Mouse (Mus musculus) MEL (cell line): ENCODE measurements around the gene Gm38431. TPM values are rescaled to one million over a fixed set of nuclear protein-coding genes. Genes with fewer than 3 reads are reported as not detected.

Experiments
- DNase-seq: peaks from one replicate; pipeline ENCODE4 v3.0.0; 2011; ENCODE audit warnings: low read depth, low spot score
- H3K27ac ChIP-seq: 2 replicates; pipeline ENCODE4 v1.5.1; 2012; ENCODE audit warnings: low read depth, mild to moderate bottlenecking, control low read depth, low read length, moderate library complexity; ENCODE audit not compliant: control insufficient read depth
- H3K27me3 ChIP-seq, 2 experiments: fragments of 150-350 bp in 1 of 2; sonication (generic) in 1 of 2; 2 replicates each; pipeline ENCODE4 v1.6.1; 2012; ENCODE audit warnings: low read length in 2 of 2, mild to moderate bottlenecking in 2 of 2, improper control_type of control experiment in 1 of 2, moderate library complexity in 1 of 2; ENCODE audit not compliant: insufficient read depth in 2 of 2, control insufficient read depth in 1 of 2
- H3K36me3 ChIP-seq, 2 experiments: 2 replicates each; pipeline ENCODE4 v1.6.1; 2012 to 2014; ENCODE audit warnings: low read length in 2 of 2, improper control_type of control experiment in 1 of 2, inconsistent platforms in 1 of 2, mild to moderate bottlenecking in 1 of 2; ENCODE audit not compliant: insufficient read depth in 2 of 2, control insufficient read depth in 1 of 2
- H3K4me1 ChIP-seq, 2 experiments: fragments of 150-350 bp in 1 of 2; sonication (generic) in 1 of 2; 2 replicates each; pipeline ENCODE4 v1.6.1; 2012; ENCODE audit warnings: low read length in 2 of 2, improper control_type of control experiment in 1 of 2, mild to moderate bottlenecking in 1 of 2; ENCODE audit not compliant: insufficient read depth in 2 of 2, control insufficient read depth in 1 of 2
- H3K4me3 ChIP-seq, 2 experiments: fragments of 150-350 bp in 1 of 2; sonication (generic) in 1 of 2; 2 replicates each; pipeline ENCODE4 v1.5.1; 2012; ENCODE audit warnings: low read depth in 2 of 2, low read length in 2 of 2, mild to moderate bottlenecking in 2 of 2, moderate library complexity in 2 of 2, control low read depth in 1 of 2, improper control_type of control experiment in 1 of 2; ENCODE audit not compliant: control insufficient read depth in 1 of 2, insufficient read depth in 1 of 2
- H3K79me2 ChIP-seq: 2 replicates; pipeline ENCODE4 v1.6.1; 2012; ENCODE audit warnings: mild to moderate bottlenecking, low read length, moderate library complexity; ENCODE audit not compliant: control insufficient read depth, poor library complexity, insufficient read depth
- H3K9ac ChIP-seq: 2 replicates; pipeline ENCODE4 v1.6.1; 2012; ENCODE audit warnings: low read depth, mild to moderate bottlenecking, control low read depth, low read length, moderate library complexity; ENCODE audit not compliant: control insufficient read depth, poor library complexity, severe bottlenecking
- H3K9me3 ChIP-seq: fragments of 150-350 bp; sonication (generic); replicated peaks from 2 replicates; pipeline ENCODE4 v1.6.1; 2012; ENCODE audit warnings: mild to moderate bottlenecking, low read length, improper control_type of control experiment, moderate library complexity; ENCODE audit not compliant: insufficient read depth
- E2F4 ChIP-seq: IDR thresholded peaks from 2 replicates; pipeline ENCODE4 v1.6.1; 2011; ENCODE audit warnings: low read depth, low read length, improper control_type of control experiment, borderline replicate concordance
- EP300 ChIP-seq, 2 experiments: IDR thresholded peaks; 2 replicates each; pipeline ENCODE4 v1.6.1; 2011; ENCODE audit warnings: improper control_type of control experiment in 2 of 2, low read length in 2 of 2, low read depth in 1 of 2, mild to moderate bottlenecking in 1 of 2
- GABPA ChIP-seq: IDR thresholded peaks from 2 replicates; pipeline ENCODE4 v1.6.1; 2012; ENCODE audit warnings: low read depth, mild to moderate bottlenecking, inconsistent platforms, low read length, improper control_type of control experiment, moderate library complexity
- JUND ChIP-seq: IDR thresholded peaks from 2 replicates; pipeline ENCODE4 v1.6.1; 2011; ENCODE audit warnings: low read depth, mild to moderate bottlenecking, improper control_type of control experiment, low read length
- MEF2A ChIP-seq: IDR thresholded peaks from 2 replicates; pipeline ENCODE4 v1.6.1; 2014; ENCODE audit warnings: low read depth, mild to moderate bottlenecking, inconsistent platforms, low read length, improper control_type of control experiment; ENCODE audit not compliant: poor library complexity, insufficient replicate concordance, severe bottlenecking; ENCODE audit errors: extremely low read depth
- MYB ChIP-seq: IDR thresholded peaks from 2 replicates; pipeline ENCODE4 v1.6.1; 2011; ENCODE audit warnings: mild to moderate bottlenecking, low read depth, low read length, improper control_type of control experiment
- MYC ChIP-seq: IDR thresholded peaks from 2 replicates; pipeline ENCODE4 v1.6.1; 2011; ENCODE audit warnings: low read depth, mild to moderate bottlenecking, low read length, improper control_type of control experiment, moderate library complexity
- POLR2A ChIP-seq, 2 experiments: IDR thresholded peaks; 2 replicates each; pipeline ENCODE4 v1.6.1; 2011 to 2012; ENCODE audit warnings: low read length in 2 of 2, mild to moderate bottlenecking in 2 of 2, control low read depth in 1 of 2, improper control_type of control experiment in 1 of 2, low read depth in 1 of 2, moderate library complexity in 1 of 2; ENCODE audit not compliant: control insufficient read depth in 1 of 2, insufficient read depth in 1 of 2, poor library complexity in 1 of 2
- POLR2AphosphoS5 ChIP-seq: IDR thresholded peaks from 2 replicates; pipeline ENCODE4 v1.6.1; 2012; ENCODE audit warnings: low read depth, borderline replicate concordance, mild to moderate bottlenecking, inconsistent platforms, low read length, moderate library complexity, mixed read lengths
- RAD21 ChIP-seq: IDR thresholded peaks from 2 replicates; pipeline ENCODE4 v1.6.1; 2011; ENCODE audit warnings: mild to moderate bottlenecking, low read depth, low read length, improper control_type of control experiment
- SIN3A ChIP-seq: IDR thresholded peaks from 2 replicates; pipeline ENCODE4 v1.6.1; 2012; ENCODE audit warnings: low read length, improper control_type of control experiment, inconsistent platforms
- TAL1 ChIP-seq: IDR thresholded peaks from 2 replicates; pipeline ENCODE4 v1.6.1; 2012; ENCODE audit warnings: mild to moderate bottlenecking, inconsistent platforms, low read length, moderate library complexity, mixed read lengths
- USF1 ChIP-seq: IDR thresholded peaks from 2 replicates; pipeline ENCODE4 v1.6.1; 2014; ENCODE audit warnings: low read depth, mild to moderate bottlenecking, inconsistent platforms, low read length, improper control_type of control experiment, moderate library complexity
- ZC3H11A ChIP-seq: IDR thresholded peaks from 2 replicates; pipeline ENCODE4 v1.6.1; 2012; ENCODE audit warnings: low read depth, mild to moderate bottlenecking, inconsistent platforms, low read length, improper control_type of control experiment
- ZMIZ1 ChIP-seq: IDR thresholded peaks from 2 replicates; pipeline ENCODE4 v1.6.1; 2012; ENCODE audit warnings: low read depth, mild to moderate bottlenecking, inconsistent platforms, low read length, improper control_type of control experiment, moderate library complexity
- polyA plus RNA-seq, 2 experiments: library from polyadenylated mRNA; stranded (reverse) in 1 of 2; unstranded in 1 of 2; fragments of >175 nt in 1 of 2; fragments of >200 nt in 1 of 2; gene quantifications; 2 replicates each; pipeline versions ENCODE4 v1.2.1 to v1.2.4; 2012; ENCODE audit warnings: low replicate concordance in 2 of 2, low read depth in 1 of 2; ENCODE audit not compliant: insufficient read length in 2 of 2, insufficient read depth in 1 of 2, missing spikeins in 1 of 2
- total RNA-seq: library from RNA; depleted of rRNA; stranded (reverse); fragments of 300-350 nt; gene quantifications from 2 replicates; pipeline ENCODE4 v1.2.3, GENCODE M21; 2012

The Gm38431 gene
- total and polyA plus RNA-seq, 3 experiments: 38.9 to 191 (median 42.1) TPM

GRCm38 (mm10) chr9:21117073-21117472, 25.3 kb upstream of the Gm38431 start:
- H3K27ac ChIP-seq: no peak overlapping the region
- H3K9me3 ChIP-seq: no peaks in the 10 kb centered on the region
- H3K27me3 ChIP-seq: no peaks in the 10 kb centered on the region
- H3K9ac ChIP-seq: no peak overlapping the region
- DNase-seq: no peak
- TF ChIP-seq USF1 (0 out of 2 replicates have a peak, but pooled peaks have one; percentile 6), POLR2A (IDR thresholded peaks at IDR 0.05; ENCODE audit: control insufficient read depth in 1 of 2, insufficient read depth in 1 of 2, low read depth in 1 of 2, low read length in 2 of 2, poor library complexity in 1 of 2) (no peak)
- H3K4me3 ChIP-seq: no peak overlapping the region
- H3K79me2 ChIP-seq: no peaks in the 10 kb centered on the region
- no peaks in the 10 kb centered on the region for H3K4me1 ChIP-seq
- H3K36me3 ChIP-seq: peaks cover 0 to 3% of the 10 kb centered on the region in 2 experiments; a peak in 1 of 4 replicates

GRCm38 (mm10) chr9:21115105-21115504, 23.3 kb upstream of the Gm38431 start:
- TF ChIP-seq MYB: no peak
- TF ChIP-seq POLR2AphosphoS5: 0 out of 2 replicates have a peak, but pooled peaks have one; percentile 52
- no peak for TF ChIP-seq SIN3A
- TF ChIP-seq EP300 (IDR thresholded peaks at IDR 0.05; ENCODE audit: low read depth in 1 of 2, low read length in 2 of 2): no peak
- TF ChIP-seq MYC: no peak
- H3K27me3 ChIP-seq: no peaks in the 10 kb centered on the region
- no peaks in the 10 kb centered on the region for H3K4me1 ChIP-seq
- no peaks in the 10 kb centered on the region for H3K79me2 ChIP-seq
- no peaks in the 10 kb centered on the region for H3K9me3 ChIP-seq
- no peak overlapping the region for H3K27ac ChIP-seq
- H3K9ac ChIP-seq: no peak overlapping the region
- peaks cover 0 to 3% of the 10 kb centered on the region in 2 experiments; a peak in 1 of 4 replicates for H3K36me3 ChIP-seq
- H3K4me3 ChIP-seq: no peak overlapping the region
- no peak for DNase-seq

GRCm38 (mm10) chr9:21114190-21114589, 22.4 kb upstream of the Gm38431 start:
- H3K9me3 ChIP-seq: no peaks in the 10 kb centered on the region
- H3K4me1 ChIP-seq: no peaks in the 10 kb centered on the region
- no peaks in the 10 kb centered on the region for H3K79me2 ChIP-seq
- H3K9ac ChIP-seq: no peak overlapping the region
- TF ChIP-seq MEF2A: no peak
- TF ChIP-seq ZMIZ1: no peak
- no peak for TF ChIP-seq E2F4
- no peak for TF ChIP-seq RAD21
- TF ChIP-seq ZC3H11A: no peak
- TF ChIP-seq POLR2AphosphoS5: no peak
- TF ChIP-seq TAL1: no peak
- no peak for TF ChIP-seq GABPA
- TF ChIP-seq JUND: no peak
- TF ChIP-seq, all 39 proteins: peak for 0
- no peaks in the 10 kb centered on the region for H3K36me3 ChIP-seq
- H3K4me3 ChIP-seq: no peak overlapping the region
- H3K27ac ChIP-seq: no peak overlapping the region
- no peak for DNase-seq
- H3K27me3 ChIP-seq: no peaks in the 10 kb centered on the region
